Mouse (Mus musculus): ENCODE measurements around the gene Fbxw16. TPM values are rescaled to one million over a fixed set of nuclear protein-coding genes. Genes with fewer than 3 reads are reported as not detected.
"Not testable (repeated sequence)": the region's sequence is repeated elsewhere in the genome, so short reads cannot be mapped to it uniquely, and the experiment has no call there.

Fbxw16 gene
- not detected in 2 replicates for polyA plus RNA-seq (2015; fragmentation: Nextera tagmentation; extraction: Ambion mirVana)

DNA sequence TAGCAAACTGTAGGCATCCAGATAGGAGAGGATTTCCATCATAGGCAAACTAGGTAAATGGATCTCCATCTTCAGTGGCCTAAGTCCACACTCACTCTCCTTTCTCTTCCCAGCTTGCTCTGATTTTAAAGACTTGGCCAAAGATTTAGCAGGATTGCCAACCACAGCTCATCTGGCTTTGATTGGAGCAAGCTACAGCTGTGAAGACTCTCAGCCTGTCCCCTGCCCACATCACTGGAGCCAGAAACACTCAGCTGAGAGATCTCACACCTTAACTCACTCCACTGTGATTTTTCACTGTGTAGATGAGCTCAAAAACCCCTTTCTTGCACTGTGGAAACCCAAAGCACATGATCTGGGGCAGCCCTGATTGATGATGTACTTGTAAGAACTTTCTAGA, at the start of gene Fbxw16:
Gene Fbxw16, minus strand, starts transcription at position 101 of the 400 bp plus-strand sequence.
- H3K4me3 ChIP-seq = no peak within 1 kb of the TSS
- H3K27me3 ChIP-seq = no peaks in the 10 kb centered on the region
- no peaks in the 10 kb centered on the region for H3K36me3 ChIP-seq
- H3K9ac ChIP-seq = no peak within 1 kb of the TSS
- no peak within 1 kb of the TSS for H3K27ac ChIP-seq
- H3K9me3 ChIP-seq = no peaks in the 10 kb centered on the region
- ATAC-seq (ENCODE audit: low FRiP score, low read depth) = no peak
- H3K4me2 ChIP-seq (replicated peaks) = no peak within 1 kb of the TSS
- H3K4me1 ChIP-seq = no peaks in the 10 kb centered on the region

DNA sequence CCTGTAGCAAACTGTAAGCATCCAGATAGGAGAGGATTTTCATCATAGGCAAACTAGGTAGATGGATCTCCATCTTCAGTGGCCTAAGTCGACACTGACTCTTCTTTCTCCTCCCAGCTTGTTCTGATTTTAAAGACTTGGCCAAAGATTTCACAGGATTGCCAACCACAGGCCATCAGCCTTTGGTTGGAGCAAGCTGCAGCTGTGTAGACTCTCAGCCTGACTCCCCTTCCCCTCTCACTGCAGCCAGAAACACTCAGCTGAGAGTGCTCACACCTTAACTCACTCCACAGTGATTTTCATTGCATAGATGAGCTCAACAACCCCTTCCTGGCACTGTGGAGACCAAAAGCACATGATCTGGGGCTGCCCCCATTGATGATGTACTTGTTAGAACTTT, 46.8 kb upstream of the Fbxw16 start, which contains the start of gene Fbxw19:
Gene Fbxw19, minus strand, starts transcription at position 101 of the 400 bp plus-strand sequence.
- not testable (repeated sequence) for H3K9me3 ChIP-seq; H3K27me3 ChIP-seq; H3K36me3 ChIP-seq; H3K9ac ChIP-seq; H3K4me3 ChIP-seq; H3K4me2 ChIP-seq (replicated peaks); ATAC-seq (ENCODE audit: low FRiP score, low read depth); H3K27ac ChIP-seq; H3K4me1 ChIP-seq
- 72% methylated on average over 1 of the region's 1 CpGs for WGBS

DNA sequence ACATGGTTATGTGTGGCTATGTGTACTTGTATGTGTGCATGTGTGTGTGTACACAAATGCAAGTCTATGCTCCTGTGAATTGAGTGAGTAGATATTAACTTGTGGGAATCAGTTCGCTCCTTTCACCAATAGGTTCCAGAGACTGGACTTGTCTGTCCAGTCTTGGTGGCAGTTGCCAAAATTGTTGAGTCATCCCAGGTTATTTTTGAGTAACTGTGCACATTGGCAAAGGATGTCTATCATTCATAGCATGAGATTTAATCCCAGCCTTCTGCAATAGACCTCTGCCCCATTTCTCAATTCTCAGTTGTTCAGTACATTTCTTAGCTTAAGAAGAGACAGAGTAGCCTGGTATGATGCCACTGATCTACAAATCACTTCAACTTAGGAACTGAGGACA, 16.0 kb downstream of the Fbxw16 start:
- ATAC-seq (ENCODE audit: low FRiP score, low read depth) = no peak
- 73% methylated on average over 1 of the region's 1 CpGs for WGBS
- no peak overlapping the region for H3K4me2 ChIP-seq (replicated peaks)
- no peaks in the 10 kb centered on the region for H3K9me3 ChIP-seq
- no peak overlapping the region for H3K9ac ChIP-seq
- no peaks in the 10 kb centered on the region for H3K4me1 ChIP-seq
- no peak overlapping the region for H3K4me3 ChIP-seq
- no peak overlapping the region for H3K27ac ChIP-seq
- H3K27me3 ChIP-seq = no peaks in the 10 kb centered on the region
- no peaks in the 10 kb centered on the region for H3K36me3 ChIP-seq

DNA sequence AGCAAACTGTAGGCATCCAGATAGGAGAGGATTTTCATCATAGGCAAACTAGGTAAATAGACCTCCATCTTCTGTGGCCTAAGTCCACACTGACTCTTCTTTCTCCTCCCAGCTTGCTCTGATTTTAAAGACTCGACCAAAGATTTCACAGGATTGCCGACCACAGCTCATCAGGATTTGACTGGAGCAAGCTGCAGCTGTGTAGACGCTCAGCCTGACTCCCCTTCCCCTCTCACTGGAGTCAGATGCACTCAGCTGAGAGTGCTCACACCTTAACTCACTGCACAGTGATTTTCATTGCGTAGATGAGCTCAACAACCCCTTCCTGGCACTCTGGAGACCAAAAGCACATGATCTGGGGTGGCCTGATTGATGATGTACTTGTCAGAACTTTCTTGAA, 44.7 kb downstream of the Fbxw16 start, which contains the start of gene Fbxw22:
Gene Fbxw22, minus strand, starts transcription at position 101 of the 400 bp plus-strand sequence.
- WGBS = 75% methylated on average over 4 of the region's 4 CpGs
- not testable (repeated sequence) for H3K27ac ChIP-seq; H3K9me3 ChIP-seq; H3K4me2 ChIP-seq (replicated peaks); H3K4me1 ChIP-seq; H3K36me3 ChIP-seq; ATAC-seq (ENCODE audit: low FRiP score, low read depth); H3K4me3 ChIP-seq; H3K9ac ChIP-seq; H3K27me3 ChIP-seq

Other genes starting within 250 kb of the Fbxw16 start
- not detected in 2 replicates for gene Fbxw20, start 214.4 kb downstream of the Fbxw16 start, polyA plus RNA-seq (2015; fragmentation: Nextera tagmentation; extraction: Ambion mirVana)
- not detected in 2 replicates for gene Fbxw14, start 161.5 kb downstream of the Fbxw16 start, polyA plus RNA-seq (2015; fragmentation: Nextera tagmentation; extraction: Ambion mirVana)
- not detected in 2 replicates for gene Fbxw28, start 109.5 kb downstream of the Fbxw16 start, polyA plus RNA-seq (2015; fragmentation: Nextera tagmentation; extraction: Ambion mirVana)
- not detected in 2 replicates for gene Fbxw22, start 44.8 kb downstream of the Fbxw16 start, polyA plus RNA-seq (2015; fragmentation: Nextera tagmentation; extraction: Ambion mirVana)
- not detected in 2 replicates for gene Fbxw19, start 46.7 kb upstream of the Fbxw16 start, polyA plus RNA-seq (2015; fragmentation: Nextera tagmentation; extraction: Ambion mirVana)
- gene Fbxw15, start 119.1 kb upstream of the Fbxw16 start, polyA plus RNA-seq (2015; fragmentation: Nextera tagmentation; extraction: Ambion mirVana) = not detected in 2 replicates
- gene Fbxw24, start 176.9 kb upstream of the Fbxw16 start, polyA plus RNA-seq (2015; fragmentation: Nextera tagmentation; extraction: Ambion mirVana) = not detected in 2 replicates
- gene Fbxw25, start 215.5 kb upstream of the Fbxw16 start, polyA plus RNA-seq (2015; fragmentation: Nextera tagmentation; extraction: Ambion mirVana) = not detected in 2 replicates

Data from limb, embryonic 13.5 days (tissue).